Mouse (Mus musculus): ENCODE measurements around the gene Cacna1f.

Gene Cacna1f

DNA sequence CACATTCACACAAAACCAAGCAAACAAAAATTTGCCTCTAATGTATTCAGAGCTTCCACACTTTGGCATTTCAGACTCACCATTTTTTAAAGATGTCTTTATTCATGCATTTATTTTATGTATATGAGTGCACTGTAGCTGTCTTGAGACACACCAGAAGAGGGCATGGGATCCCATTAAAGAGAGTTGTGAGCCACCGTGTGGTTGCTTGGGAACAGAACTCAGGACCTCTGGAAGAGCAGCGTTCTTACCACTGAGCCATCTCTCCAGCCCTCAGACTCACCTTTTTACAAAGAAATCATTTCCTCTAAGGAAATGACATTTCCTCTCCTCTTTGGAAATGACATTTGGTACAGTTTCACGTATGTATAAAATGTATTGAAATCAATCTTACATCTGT, 72.1 kb downstream of the Cacna1f start:
- DNase-seq: no peak

DNA sequence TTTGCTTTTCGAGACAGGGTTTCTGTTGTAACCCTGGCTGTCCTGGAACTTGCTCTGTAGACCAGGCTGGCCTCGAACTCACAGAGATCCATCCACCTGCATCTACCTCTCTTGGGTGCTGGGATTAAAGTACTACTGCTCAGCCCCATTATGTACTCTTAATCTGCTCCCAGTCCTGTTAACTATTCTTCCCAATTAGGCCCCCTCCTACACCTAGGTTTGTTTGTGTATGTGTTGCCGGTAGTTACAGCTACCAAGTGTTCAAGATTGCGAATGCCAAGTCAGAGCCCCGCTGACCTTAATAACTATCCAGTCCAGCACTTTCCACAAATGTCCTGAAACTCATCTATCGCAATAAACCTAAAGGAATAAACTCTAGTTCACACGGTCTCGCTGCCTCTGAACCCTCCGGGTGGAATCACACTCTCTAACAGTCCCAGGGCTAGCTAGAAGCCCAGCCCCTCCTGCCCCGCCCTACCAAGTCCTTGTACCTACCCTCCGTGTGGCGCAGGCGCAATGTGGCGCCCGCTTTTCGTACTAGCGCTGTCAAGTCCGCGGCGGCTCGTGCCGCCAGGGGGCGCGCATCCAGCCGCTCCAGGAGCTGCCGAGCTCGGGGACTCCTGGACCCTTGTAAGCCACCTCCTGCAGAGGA, 72.6 kb downstream of the Cacna1f start:
- peak; percentile 90 for DNase-seq

DNA sequence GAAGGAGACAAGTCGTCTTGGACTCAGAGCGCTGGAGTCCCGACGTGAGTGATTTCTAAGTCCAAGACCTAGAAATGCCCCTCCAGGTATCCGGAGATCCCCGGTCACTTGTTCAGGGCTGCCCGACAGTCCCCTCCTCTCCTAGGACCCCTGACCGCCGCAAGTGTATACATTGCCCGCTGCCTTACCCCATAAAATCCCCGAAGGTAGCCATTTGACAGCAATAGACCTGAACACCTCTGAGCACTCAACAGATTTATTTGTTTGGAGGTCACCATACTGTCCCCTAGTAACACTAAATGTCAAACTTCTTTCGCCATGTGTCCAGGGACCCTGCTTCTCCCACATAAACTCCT, 73.2 kb downstream of the Cacna1f start:
- no peak for DNase-seq

DNA sequence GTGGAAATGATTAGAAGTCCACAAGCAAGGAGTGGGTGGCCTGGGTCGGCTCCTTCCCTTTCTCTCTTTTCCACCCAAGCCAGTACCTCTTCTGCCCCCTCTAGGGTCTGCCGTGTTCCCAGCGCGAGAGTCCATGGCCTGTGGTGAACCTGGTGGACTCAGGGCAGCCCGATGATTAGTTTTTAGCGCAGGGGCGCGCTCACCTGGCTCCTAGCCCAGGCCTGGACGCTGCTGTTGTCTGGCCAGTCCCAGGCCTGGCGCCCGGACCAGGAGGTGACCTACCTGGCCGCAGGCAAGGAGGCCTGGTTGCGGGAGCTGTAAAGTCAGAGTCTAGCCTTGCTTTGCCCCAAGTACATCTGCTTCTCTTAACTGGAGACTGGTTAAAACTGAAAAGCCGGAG, 74.0 kb downstream of the Cacna1f start, which contains the start of gene Magix:
Gene Magix, minus strand, starts transcription at position 388 of the 400 bp plus-strand sequence.
- DNase-seq: peak; percentile 66
